Mouse (Mus musculus) limb, embryonic 11.5 days (tissue): Measurements from ENCODE around the gene Mtfr1l. TPM values are rescaled to one million over a fixed set of nuclear protein-coding genes. Genes with fewer than 3 reads are reported as not detected.
A peak's percentile ranks its signal among the peaks of the same experiment; 100 is the strongest.

Experiments used
- ATAC-seq: fragments of 200-750 bp; cut with Nextera tagmentation; 2 replicates; pipeline ENCODE4 v1.8.0; 2017; ENCODE audit warnings: low read depth; ENCODE audit not compliant: insufficient number of reproducible peaks, low FRiP score, low TSS enrichment
- DNase-seq: peaks from one replicate; pipeline ENCODE4 v3.0.0-alpha.2; 2015; ENCODE audit warnings: low spot score
- H3K27ac ChIP-seq: fragments of 300-500 bp; sonication (generic); replicated peaks from 2 replicates; pipeline ENCODE4 v1.5.1; 2014; ENCODE audit warnings: low read depth, mild to moderate bottlenecking, low read length
- H3K27me3 ChIP-seq: fragments of 300-500 bp; sonication (generic); 2 replicates; pipeline ENCODE4 v1.6.1; 2014; ENCODE audit warnings: mild to moderate bottlenecking, low read length, mixed read lengths; ENCODE audit not compliant: control insufficient read depth, insufficient read depth
- H3K36me3 ChIP-seq: fragments of 300-500 bp; sonication (generic); 2 replicates; pipeline ENCODE4 v1.6.1; 2014; ENCODE audit warnings: mild to moderate bottlenecking, low read length, moderate library complexity, mixed read lengths; ENCODE audit not compliant: control insufficient read depth, insufficient read depth
- H3K4me1 ChIP-seq: fragments of 300-500 bp; sonication (generic); 2 replicates; pipeline ENCODE4 v1.6.1; 2014; ENCODE audit warnings: low read length, mixed read lengths; ENCODE audit not compliant: control insufficient read depth, insufficient read depth
- H3K4me2 ChIP-seq: fragments of 300-500 bp; sonication (generic); 2 replicates; pipeline ENCODE4 v1.6.1; 2014; ENCODE audit warnings: low read depth, mild to moderate bottlenecking, moderate library complexity; ENCODE audit not compliant: severe bottlenecking
- H3K4me3 ChIP-seq: fragments of 300-500 bp; sonication (generic); 2 replicates; pipeline ENCODE4 v1.5.1; 2014; ENCODE audit warnings: low read depth, low read length
- H3K9ac ChIP-seq: fragments of 300-500 bp; sonication (generic); 2 replicates; pipeline ENCODE4 v1.6.1; 2014; ENCODE audit warnings: mild to moderate bottlenecking, low read length
- H3K9me3 ChIP-seq: fragments of 300-500 bp; sonication (generic); 2 replicates; pipeline ENCODE4 v1.6.1; 2016; ENCODE audit warnings: low read length; ENCODE audit not compliant: control insufficient read depth
- WGBS: fragments of 180-500 bp; shearing (Covaris S2); extraction: QIAGEN DNeasy Blood & Tissue Kit; methylation state at CpG from one replicate; pipeline ENCODE4 v1.1.7; 2014; 5-methylcytosine and 5-hydroxymethylcytosine counted together
- polyA plus RNA-seq: library from polyadenylated mRNA; unstranded; fragments of >200 nt; fragmentation: Nextera tagmentation; extraction: Ambion mirVana; gene quantifications from 2 replicates; pipeline ENCODE4 v1.2.1, GENCODE M21; 2014

Mtfr1l gene
- polyA plus RNA-seq, 1 experiment from 2014 or later = 121 TPM

DNA sequence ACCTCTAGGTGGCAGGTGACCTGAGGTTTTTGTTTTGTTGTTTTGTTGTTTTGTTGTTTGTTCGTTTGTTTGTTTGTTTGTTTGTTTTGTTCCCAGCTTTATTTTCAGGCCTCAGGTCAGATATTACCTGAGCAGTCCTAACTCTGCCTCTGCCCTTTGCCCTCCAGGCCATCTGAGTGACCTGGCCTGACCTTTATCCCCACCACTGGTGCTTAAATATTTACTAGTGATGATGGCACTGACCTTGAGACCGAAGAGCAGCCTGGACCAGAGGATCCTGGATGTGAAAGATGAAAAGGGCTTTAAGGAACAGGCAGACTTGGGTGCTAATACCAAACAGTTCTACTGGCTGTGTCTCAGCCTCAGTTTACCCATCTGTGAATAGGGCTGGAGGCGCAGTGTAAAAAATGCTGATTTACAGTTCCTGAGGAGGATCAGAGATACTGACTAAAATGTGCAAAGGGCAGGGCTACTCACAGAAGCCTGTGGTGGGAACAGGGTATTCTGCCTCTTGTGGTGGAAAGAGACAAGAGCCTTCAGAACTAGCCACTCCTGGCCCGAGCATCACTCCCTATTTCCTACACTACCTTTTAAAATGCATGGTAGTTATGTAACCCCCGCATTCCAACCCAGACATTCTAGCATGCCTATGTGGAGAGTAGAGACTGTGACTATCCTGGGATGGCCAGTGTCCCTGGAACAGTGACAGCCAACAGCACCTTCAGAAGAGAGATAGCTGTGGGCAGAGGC, 49.9 kb downstream of the Mtfr1l start:
- ATAC-seq = no peak
- H3K9me3 ChIP-seq = no peaks in the 10 kb centered on the region
- no peak overlapping the region for H3K9ac ChIP-seq
- H3K27ac ChIP-seq = no peak overlapping the region
- no peaks in the 10 kb centered on the region for H3K36me3 ChIP-seq
- no peak for DNase-seq
- no peaks in the 10 kb centered on the region; the same call in 1 of the 2 replicates for H3K27me3 ChIP-seq
- H3K4me2 ChIP-seq = no peak overlapping the region
- WGBS = 84% methylated on average over 5 of the region's 5 CpGs
- no peaks in the 10 kb centered on the region for H3K4me1 ChIP-seq
- no peak overlapping the region for H3K4me3 ChIP-seq

GRCm38 (mm10) chr4:134484231-134484630, 51.0 kb downstream of the Mtfr1l start:
- no peak overlapping the region for H3K9ac ChIP-seq
- no peak overlapping the region for H3K4me3 ChIP-seq
- no peaks in the 10 kb centered on the region for H3K4me1 ChIP-seq
- no peaks in the 10 kb centered on the region for H3K9me3 ChIP-seq
- H3K36me3 ChIP-seq = no peaks in the 10 kb centered on the region
- ATAC-seq (no peak), DNase-seq (no peak)
- H3K27ac ChIP-seq = no peak overlapping the region
- H3K4me2 ChIP-seq = no peak overlapping the region
- WGBS = 87% methylated on average over 10 of the region's 10 CpGs
- no peaks in the 10 kb centered on the region; the same call in 1 of the 2 replicates for H3K27me3 ChIP-seq

- 64% methylated on average over 6 of the region's 6 CpGs for WGBS
- ATAC-seq = no peak
Observed at GRCm38 (mm10) chr4:134483696-134484095, 51.5 kb downstream of the Mtfr1l start.

GRCm38 (mm10) chr4:134483078-134483688, 52.0 kb downstream of the Mtfr1l start:
- Histone ChIP-seq H3K4me3 (no peak overlapping the region), H3K27me3 (no peaks in the 10 kb centered on the region; the same call in 1 of the 2 replicates), H3K36me3 (no peaks in the 10 kb centered on the region), H3K4me1 (no peaks in the 10 kb centered on the region), H3K27ac (no peak overlapping the region), H3K9me3 (no peaks in the 10 kb centered on the region), H3K4me2 (no peak overlapping the region), H3K9ac (no peak overlapping the region)
- DNase-seq = no peak
- WGBS = 74% methylated on average over 6 of the region's 6 CpGs
- no peak for ATAC-seq

More at GRCm38 (mm10) chr4:134483696-134484095, 51.5 kb downstream of the Mtfr1l start:
- DNase-seq = no peak
- no peak overlapping the region for H3K9ac ChIP-seq
- H3K36me3 ChIP-seq = no peaks in the 10 kb centered on the region
- H3K4me1 ChIP-seq = no peaks in the 10 kb centered on the region
- H3K4me3 ChIP-seq = no peak overlapping the region
- H3K9me3 ChIP-seq = no peaks in the 10 kb centered on the region
- H3K27me3 ChIP-seq = no peaks in the 10 kb centered on the region; the same call in 1 of the 2 replicates
- H3K4me2 ChIP-seq = no peak overlapping the region
- no peak overlapping the region for H3K27ac ChIP-seq

- H3K4me1 ChIP-seq = no peaks in the 10 kb centered on the region
- H3K9me3 ChIP-seq = no peaks in the 10 kb centered on the region
- 83% methylated on average over 8 of the region's 8 CpGs for WGBS
- ATAC-seq (no peak), DNase-seq (no peak)
- no peak overlapping the region for H3K27ac ChIP-seq
- H3K36me3 ChIP-seq = no peaks in the 10 kb centered on the region
- no peak overlapping the region for H3K4me2 ChIP-seq
- H3K4me3 ChIP-seq = no peak overlapping the region
- H3K27me3 ChIP-seq = no peaks in the 10 kb centered on the region; the same call in 1 of the 2 replicates
- H3K9ac ChIP-seq = no peak overlapping the region
Observed at GRCm38 (mm10) chr4:134482442-134482841, 52.7 kb downstream of the Mtfr1l start.

DNA sequence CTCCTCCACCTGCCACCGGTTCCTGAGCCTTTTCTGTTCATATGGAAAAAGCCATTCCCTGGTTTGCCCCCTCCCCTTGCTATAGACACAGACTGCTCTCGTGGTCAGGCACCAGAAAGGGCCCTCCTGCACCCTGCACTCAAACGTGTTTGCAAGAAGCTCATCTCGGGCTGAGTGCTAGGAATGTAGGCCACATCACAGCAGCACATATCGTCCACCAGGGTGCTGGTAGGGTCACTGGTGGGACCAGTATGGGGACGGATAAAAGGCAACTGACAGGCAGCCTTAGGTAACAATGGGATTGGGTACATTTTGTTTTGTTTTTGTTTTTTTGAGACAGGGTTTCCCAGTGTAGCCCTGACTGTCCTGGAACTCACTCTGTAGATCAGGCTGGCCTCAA, 53.9 kb downstream of the Mtfr1l start:
- no peaks in the 10 kb centered on the region for H3K4me1 ChIP-seq
- no peak overlapping the region for H3K9ac ChIP-seq
- 57% methylated on average over 6 of the region's 6 CpGs for WGBS
- no peak overlapping the region for H3K27ac ChIP-seq
- H3K4me3 ChIP-seq = no peak overlapping the region
- peaks cover 2% of the 10 kb centered on the region; the same call in 1 of the 2 replicates for H3K36me3 ChIP-seq
- DNase-seq (no peak), ATAC-seq (no peak)
- no peak overlapping the region for H3K4me2 ChIP-seq
- no peaks in the 10 kb centered on the region; the same call in 1 of the 2 replicates for H3K27me3 ChIP-seq
- H3K9me3 ChIP-seq = no peaks in the 10 kb centered on the region

DNA sequence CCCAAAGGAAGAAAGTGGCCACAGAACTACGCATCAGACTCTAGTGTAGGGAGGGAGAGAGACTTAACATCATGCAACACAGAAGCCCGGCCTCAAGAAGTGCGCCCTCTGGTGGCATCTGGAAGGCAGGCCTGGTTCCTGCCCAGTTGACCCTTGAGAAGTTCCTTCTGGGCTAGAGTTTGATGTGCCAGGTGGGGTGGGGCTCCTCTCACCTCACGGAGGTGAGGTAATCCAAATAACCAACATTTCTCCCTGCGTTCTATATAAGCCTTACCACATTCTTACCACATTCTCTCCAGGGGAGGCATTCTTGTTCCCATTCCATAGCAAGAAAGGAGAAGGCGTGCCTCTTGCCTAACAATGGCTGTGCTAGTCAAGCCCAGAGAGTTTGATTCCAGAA, 54.3 kb downstream of the Mtfr1l start:
- no peak for ATAC-seq
- H3K27me3 ChIP-seq = no peaks in the 10 kb centered on the region; the same call in 1 of the 2 replicates
- H3K9me3 ChIP-seq = no peaks in the 10 kb centered on the region
- DNase-seq = peak; percentile 82
- H3K4me1 ChIP-seq = no peaks in the 10 kb centered on the region
- no peak overlapping the region for H3K9ac ChIP-seq
- no peak overlapping the region for H3K4me2 ChIP-seq
- no peak overlapping the region for H3K4me3 ChIP-seq
- no peak overlapping the region for H3K27ac ChIP-seq
- WGBS = 25% methylated on average over 6 of the region's 6 CpGs
- peaks cover 2% of the 10 kb centered on the region; the same call in 1 of the 2 replicates for H3K36me3 ChIP-seq

- DNase-seq (no peak), ATAC-seq (no peak)
- H3K4me3 ChIP-seq = no peak overlapping the region
- H3K4me1 ChIP-seq = no peaks in the 10 kb centered on the region
- peaks cover 5% of the 10 kb centered on the region; the same call in 1 of the 2 replicates for H3K36me3 ChIP-seq
- no peak overlapping the region for H3K4me2 ChIP-seq
- WGBS = 90% methylated on average over 4 of the region's 4 CpGs
- no peak overlapping the region for H3K27ac ChIP-seq
- H3K9me3 ChIP-seq = no peaks in the 10 kb centered on the region
- H3K9ac ChIP-seq = no peak overlapping the region
- no peaks in the 10 kb centered on the region; the same call in 1 of the 2 replicates for H3K27me3 ChIP-seq
Observed at GRCm38 (mm10) chr4:134479839-134480238, 55.3 kb downstream of the Mtfr1l start.
